Mouse (Mus musculus) ES-E14 (cell line): Measurements from ENCODE around the gene Mphosph6. TPM values are rescaled to one million over a fixed set of nuclear protein-coding genes. Genes with fewer than 3 reads are reported as not detected.
A peak's percentile ranks its signal among the peaks of the same experiment; 100 is the strongest.

Source experiments
- DNase-seq: peaks from one replicate; pipeline ENCODE4 v3.0.0-alpha.2; 2013; ENCODE audit warnings: low read depth, low spot score
- H3K27ac ChIP-seq: 2 replicates; pipeline ENCODE4 v1.5.1; 2012; ENCODE audit warnings: low read depth, mild to moderate bottlenecking, low read length, moderate library complexity, mixed read lengths; ENCODE audit not compliant: poor library complexity, insufficient read depth, severe bottlenecking
- H3K36me3 ChIP-seq: 2 replicates; pipeline ENCODE4 v1.6.1; 2012; ENCODE audit warnings: mild to moderate bottlenecking, low read length, moderate library complexity, mixed read lengths; ENCODE audit not compliant: control insufficient read depth, poor library complexity, insufficient read depth, severe bottlenecking
- H3K4me1 ChIP-seq, 2 experiments: fragments of 150-350 bp in 1 of 2; sonication (generic) in 1 of 2; 2 replicates each; pipeline ENCODE4 v1.6.1; 2012; ENCODE audit warnings: low read length in 2 of 2, mild to moderate bottlenecking in 1 of 2, mixed read lengths in 1 of 2; ENCODE audit not compliant: control insufficient read depth in 2 of 2, insufficient read depth in 2 of 2, poor library complexity in 1 of 2
- H3K4me3 ChIP-seq, 2 experiments: fragments of 150-350 bp in 1 of 2; sonication (generic) in 1 of 2; 2 replicates each; pipeline ENCODE4 v1.5.1; 2012; ENCODE audit warnings: low read length in 2 of 2, low read depth in 1 of 2, mild to moderate bottlenecking in 1 of 2, mixed read lengths in 1 of 2; ENCODE audit not compliant: insufficient read depth in 1 of 2, poor library complexity in 1 of 2, severe bottlenecking in 1 of 2
- H3K9ac ChIP-seq: 2 replicates; pipeline ENCODE4 v1.6.1; 2012; ENCODE audit warnings: low read depth, mild to moderate bottlenecking, low read length, mixed read lengths; ENCODE audit not compliant: poor library complexity, insufficient read depth, severe bottlenecking
- H3K9me3 ChIP-seq: fragments of 150-350 bp; sonication (generic); 2 replicates; pipeline ENCODE4 v1.6.1; 2012; ENCODE audit warnings: low read depth, mild to moderate bottlenecking, low read length; ENCODE audit not compliant: control insufficient read depth, insufficient read depth
- CHD2 ChIP-seq: IDR thresholded peaks from 2 replicates; pipeline ENCODE4 v1.6.1; 2014; ENCODE audit warnings: mild to moderate bottlenecking, low read depth, low read length, inconsistent platforms
- HCFC1 ChIP-seq: IDR thresholded peaks from 2 replicates; pipeline ENCODE4 v1.6.1; 2012; ENCODE audit warnings: low read length, inconsistent platforms, borderline replicate concordance; ENCODE audit not compliant: insufficient read depth
- MAFK ChIP-seq: IDR thresholded peaks from 2 replicates; pipeline ENCODE4 v1.6.1; 2014; ENCODE audit warnings: mild to moderate bottlenecking, low read depth, low read length, inconsistent platforms; ENCODE audit not compliant: insufficient read depth
- ZC3H11A ChIP-seq: IDR thresholded peaks from 2 replicates; pipeline ENCODE4 v1.6.1; 2012; ENCODE audit warnings: low read depth, mild to moderate bottlenecking, inconsistent platforms, low read length, borderline replicate concordance
- ZNF384 ChIP-seq: IDR thresholded peaks from 2 replicates; pipeline ENCODE4 v1.6.1; 2012; ENCODE audit warnings: low read depth, low read length, inconsistent platforms
- in situ Hi-C, 2 experiments: fragments of 600-800 bp; cut with MboI; formaldehyde crosslinking; loops; one replicate each; pipeline ENCODE4 v1.15.1; 2025; ENCODE audit warnings: low sequenced_read_pairs in 2 of 2, inconsistent platforms in 1 of 2; ENCODE audit not compliant: unreplicated experiment in 2 of 2
- total RNA-seq: library from RNA; depleted of rRNA; stranded (reverse); fragments of 300-350 nt; gene quantifications from 2 replicates; pipeline ENCODE4 v1.2.3, GENCODE M21; 2012

The Mphosph6 gene
- total RNA-seq, 1 experiment: 51.9 TPM

- Histone ChIP-seq H3K4me1 (peaks cover 2 to 4% of the 10 kb centered on the region in 2 experiments; a peak in 2 of 4 replicates), H3K36me3 (no peaks in the 10 kb centered on the region), H3K4me3 (no peak overlapping the region), H3K9ac (no peak overlapping the region), H3K9me3 (no peaks in the 10 kb centered on the region), H3K27ac (no peak overlapping the region)
- TF ChIP-seq HCFC1 (no peak), MAFK (no peak), ZNF384 (no peak), CHD2 (no peak), ZC3H11A (no peak)
- in situ Hi-C loops: loop anchor here in 1 of 2 experiments (5.0 kb wide), 1 partner anchor 90 kb away; no protein-coding TSS in a partner anchor
- DNase-seq: peak; percentile 52
Measured at GRCm38 (mm10) chr8:117772597-117772996, 29.1 kb downstream of the Mphosph6 start.

GRCm38 (mm10) chr8:117772126-117772525 lies 29.6 kb downstream of the Mphosph6 start:
- Histone ChIP-seq H3K9me3 (no peaks in the 10 kb centered on the region), H3K27ac (no peak overlapping the region), H3K4me1 (peaks cover 2 to 4% of the 10 kb centered on the region in 2 experiments; a peak in 2 of 4 replicates), H3K36me3 (no peaks in the 10 kb centered on the region), H3K4me3 (no peak overlapping the region), H3K9ac (no peak overlapping the region)
- TF ChIP-seq ZC3H11A (peak; percentile 75; the same call in 1 of the 2 replicates), MAFK (no peak)
- peak; percentile 68 for DNase-seq
- in situ Hi-C loops: loop anchor here in 1 of 2 experiments (5.0 kb wide), 1 partner anchor 90 kb away; no protein-coding TSS in a partner anchor

GRCm38 (mm10) chr8:117771115-117771836 lies 30.5 kb downstream of the Mphosph6 start:
- H3K9ac ChIP-seq: no peak overlapping the region
- in situ Hi-C loops: loop anchor here in 1 of 2 experiments (5.0 kb wide), 1 partner anchor 91 kb away; no protein-coding TSS in a partner anchor
- H3K9me3 ChIP-seq: no peaks in the 10 kb centered on the region
- TF ChIP-seq HCFC1 (no peak), ZNF384 (no peak), MAFK (no peak), CHD2 (no peak), ZC3H11A (no peak)
- H3K36me3 ChIP-seq: no peaks in the 10 kb centered on the region
- H3K4me1 ChIP-seq: peaks cover 2 to 4% of the 10 kb centered on the region in 2 experiments; a peak in 2 of 4 replicates
- H3K4me3 ChIP-seq: no peak overlapping the region
- no peak overlapping the region for H3K27ac ChIP-seq
- no peak for DNase-seq

GRCm38 (mm10) chr8:117768971-117769370 lies 32.8 kb downstream of the Mphosph6 start:
- Histone ChIP-seq H3K36me3 (no peaks in the 10 kb centered on the region), H3K27ac (no peak overlapping the region), H3K4me1 (no peaks in the 10 kb centered on the region), H3K4me3 (no peak overlapping the region), H3K9ac (no peak overlapping the region), H3K9me3 (no peaks in the 10 kb centered on the region)
- in situ Hi-C loops: no loop called here
- TF ChIP-seq ZC3H11A: no peak
- no peak for TF ChIP-seq ZNF384
- TF ChIP-seq CHD2: no peak
- TF ChIP-seq HCFC1: no peak
- TF ChIP-seq MAFK: no peak
- no peak for DNase-seq

GRCm38 (mm10) chr8:117765947-117766346 lies 35.8 kb downstream of the Mphosph6 start:
- no peak overlapping the region for H3K9ac ChIP-seq
- in situ Hi-C loops: no loop called here
- H3K27ac ChIP-seq: no peak overlapping the region
- H3K36me3 ChIP-seq: no peaks in the 10 kb centered on the region
- no peaks in the 10 kb centered on the region for H3K9me3 ChIP-seq
- DNase-seq: no peak
- TF ChIP-seq HCFC1: no peak
- TF ChIP-seq ZC3H11A: no peak
- no peak for TF ChIP-seq CHD2
- no peak for TF ChIP-seq ZNF384
- no peak overlapping the region for H3K4me3 ChIP-seq
- no peaks in the 10 kb centered on the region for H3K4me1 ChIP-seq
